Mouse (Mus musculus) bone marrow macrophage, adult 2 months (primary cell): ENCODE data around the gene Fam186b.

Experiments used
- CTCF ChIP-seq: IDR thresholded peaks from 2 replicates; pipeline ENCODE4 v1.5.1; 2012; ENCODE audit warnings: low read depth, mild to moderate bottlenecking, low read length, moderate library complexity
- POLR2A ChIP-seq: IDR thresholded peaks from 2 replicates; pipeline ENCODE4 v1.6.1; 2012; ENCODE audit warnings: mild to moderate bottlenecking, low read depth, low read length, borderline replicate concordance

DNA sequence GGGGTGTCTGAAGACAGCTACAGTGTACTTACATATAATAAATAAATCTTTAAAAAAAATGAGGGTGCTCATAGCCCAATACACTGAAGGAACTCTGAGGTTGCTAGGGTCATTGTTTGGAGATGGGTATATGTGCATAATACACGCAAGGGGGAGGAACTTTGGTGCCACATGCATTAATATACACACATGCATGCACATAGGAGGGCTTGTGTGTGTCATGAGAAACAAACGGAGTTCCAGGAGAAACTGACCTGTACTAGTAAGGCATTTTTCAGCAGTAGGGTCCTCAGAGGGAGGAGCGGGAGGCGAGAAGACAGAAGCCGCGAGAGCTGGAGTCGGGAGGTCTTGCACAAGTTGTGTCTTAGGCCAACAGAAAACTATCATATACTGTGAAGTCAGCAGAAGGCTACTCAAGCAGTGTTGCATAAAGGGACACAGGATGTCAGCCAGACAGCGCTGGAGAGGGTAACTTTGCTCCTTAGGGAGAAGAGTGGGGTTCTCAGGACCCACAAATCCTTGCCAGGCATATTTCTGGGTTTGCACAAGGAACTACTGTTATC lies 36.4 kb downstream of the Fam186b start:
- TF ChIP-seq POLR2A, result no peak
- TF ChIP-seq CTCF, result no peak
